Mouse (Mus musculus) liver (tissue): ENCODE measurements around the gene Vmn2r99.

Experiments used
- DNase-seq: peaks from one replicate; pipeline ENCODE4 v3.0.0-alpha.2; 2020; ENCODE audit warnings: mixed read lengths

The Vmn2r99 gene

DNA sequence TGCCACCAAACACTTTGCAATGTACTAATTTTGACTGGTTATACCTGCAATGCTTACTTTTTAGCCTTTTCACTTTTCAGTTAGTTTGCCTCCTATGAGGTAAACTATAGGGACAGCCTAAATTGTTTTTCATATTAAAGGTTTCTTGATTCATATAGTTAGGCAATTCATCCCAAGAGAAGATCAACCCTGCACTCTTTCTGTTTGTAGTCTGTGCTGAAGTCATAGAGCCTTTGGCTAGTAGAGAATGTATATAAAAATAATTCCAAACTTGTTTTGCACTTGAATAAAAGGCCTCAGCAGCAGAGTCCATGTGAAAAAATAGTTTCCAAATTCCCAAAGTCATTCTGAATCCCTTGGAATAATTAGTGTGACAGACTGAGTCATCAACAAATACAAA, at the start of gene Vmn2r99:
Vmn2r99 (plus strand) TSS at position 301 of the 400 bp plus-strand sequence.
- DNase-seq: no peak

GRCm38 (mm10) chr17:19437623-19438022, 75.9 kb downstream of the Vmn2r99 start:
- DNase-seq: no peak

DNA sequence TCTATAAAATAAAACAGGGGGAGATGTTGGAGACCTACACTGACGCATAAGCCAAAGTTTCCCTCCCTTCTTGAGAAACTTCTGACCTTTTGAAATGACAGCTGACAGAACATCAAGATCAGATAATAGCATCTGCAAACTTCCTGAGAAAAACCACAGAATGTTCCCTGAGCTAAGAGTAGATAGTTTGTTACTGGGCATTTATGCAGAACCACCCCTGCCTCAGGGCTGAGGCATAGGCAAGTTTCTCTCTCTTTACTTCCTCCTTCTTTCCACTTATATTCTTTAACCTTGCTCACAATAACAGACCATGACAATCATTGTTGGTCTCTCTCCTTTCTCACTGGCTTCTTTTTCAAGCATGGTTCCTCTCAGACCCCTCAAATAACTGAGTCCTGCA, 83.2 kb downstream of the Vmn2r99 start:
- DNase-seq: no peak
